9 mouse cellular contexts compared by ENCODE assay signal in the genomic region with DNA sequence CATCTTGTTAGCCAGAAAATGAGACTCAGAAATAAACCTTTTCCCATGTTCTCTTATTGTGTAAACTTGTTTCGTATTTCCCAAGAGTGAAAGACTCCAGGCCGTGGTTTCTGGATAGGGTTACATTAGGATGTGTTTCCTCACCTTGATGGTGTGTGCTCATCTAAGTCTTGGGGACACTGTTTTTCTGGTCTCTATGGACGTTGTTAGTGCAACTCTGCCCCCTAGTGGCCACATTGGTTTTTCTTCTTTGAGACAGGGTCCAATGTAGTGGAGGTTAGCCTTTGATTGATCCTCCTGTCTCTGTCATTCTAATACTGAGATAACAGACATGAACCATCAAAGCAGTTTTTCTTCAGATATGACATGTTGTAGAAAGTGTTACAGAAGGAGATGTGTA. TPM values are rescaled to one million over a fixed set of nuclear protein-coding genes. Genes with fewer than 3 reads are reported as not detected.
DNase-seq lines count a peak whose midpoint lies in the region; ATAC-seq lines count a peak whose summit lies in the region.
"Had no signal": no experiment of that assay in that cellular context is flagged by ENCODE, and none has a peak within 500 bp of the region (broad histone marks: within the 10 kb centered on the region; RNA-seq: fewer than 3 reads in every experiment).

No protein-coding gene starts in this region.

- no peak for ATAC-seq in heart, embryonic 12.5 days (ENCODE audit: insufficient number of reproducible peaks, low FRiP score)
- ATAC-seq in granulocyte monocyte progenitor cell, adult 5-6 weeks (replicated peaks; ENCODE audit: poor library complexity, severe bottlenecking) = peak; percentile 87

- H3K4me3 ChIP-seq in heart, embryonic 12.5 days = no peak overlapping the region
- H3K4me3 ChIP-seq: stomach, embryonic 15.5 days had no signal

- H3K27me3 ChIP-seq in heart, embryonic 12.5 days (replicated peaks) = no peaks in the 10 kb centered on the region; the same call in 1 of the 2 replicates
- H3K27me3 ChIP-seq: stomach, embryonic 15.5 days had no signal

- WGBS in heart, embryonic 12.5 days = 46% methylated on average over 3 of the region's 3 CpGs

- peaks cover 11% of the 10 kb centered on the region for H3K4me1 ChIP-seq in heart, embryonic 12.5 days (replicated peaks)
- H3K4me1 ChIP-seq: stomach, embryonic 15.5 days had no signal

- H3K36me3 ChIP-seq in heart, embryonic 12.5 days = no peaks in the 10 kb centered on the region
- H3K36me3 ChIP-seq: stomach, embryonic 15.5 days had no signal

- no peak overlapping the region for H3K27ac ChIP-seq in heart, embryonic 12.5 days (ENCODE audit: poor library complexity, severe bottlenecking)
- H3K27ac ChIP-seq: stomach, embryonic 15.5 days had no signal

- no peaks in the 10 kb centered on the region for H3K9me3 ChIP-seq in heart, embryonic 12.5 days (replicated peaks)
- H3K9me3 ChIP-seq: stomach, embryonic 15.5 days had no signal

- no peak overlapping the region for H3K9ac ChIP-seq in heart, embryonic 12.5 days
- H3K9ac ChIP-seq: stomach, embryonic 15.5 days had no signal

- no peak overlapping the region for H3K4me2 ChIP-seq in heart, embryonic 12.5 days
- H3K4me2 ChIP-seq: stomach, embryonic 15.5 days had no signal

- DNase-seq in heart, adult 18-20 months = peak; percentile 61 to 90
- peak; percentile 68 for DNase-seq in MN1 (ENCODE audit: low spot score)
- DNase-seq in cerebellum, postnatal 14 days = peak; percentile 76 to 81
- DNase-seq in layer of hippocampus, adult 9-10 months (ENCODE audit: low spot score) = peak; percentile 72
- DNase-seq in lung, postnatal 25 days (ENCODE audit: low spot score) = peak; percentile 65
- DNase-seq in spleen, postnatal 36 days (ENCODE audit: low spot score in 2 of 2) = peak; percentile 22 to 38

RNA-seq across cellular contexts. Expression of a gene that starts 38.0 kb away (rescaled TPM):
- total RNA-seq in heart, adult 18-20 months (2021) = 10 to 100 TPM; 39.9 to 43.1 TPM
- 28.0 and 30.2 TPM in 2 replicates for polyA plus RNA-seq in heart, embryonic 12.5 days (2016; fragmentation: Nextera tagmentation; extraction: Ambion mirVana)
- total RNA-seq in granulocyte monocyte progenitor cell, adult 5-6 weeks (2014; fragmentation: Nextera tagmentation) = not detected in 2 replicates
- total RNA-seq in granulocyte monocyte progenitor cell, adult 5-6 weeks (2017) = not detected in 2 replicates

Comparison
In these comparisons a context has a peak if more than half of its experiments do, and no peak if none do; other contexts are left out.
1. RNA of a gene that starts 38.0 kb away (total RNA-seq): 39.9 to 43.1 TPM in heart, adult 18-20 months; not detected in granulocyte monocyte progenitor cell, adult 5-6 weeks; every median in the first group is over 10 times any median in the second.
2. Peak in every context shown above with its lines, with median percentiles within 50 percentile points of each other: DNase-seq.